Mouse (Mus musculus) testis, postnatal 14 days (tissue): ENCODE results near the gene Nop9.

ENCODE experiments used
- DNase-seq: peaks from one replicate; pipeline ENCODE4 v3.0.0; 2021; ENCODE audit warnings: low spot score

The Nop9 gene

GRCm38 (mm10) chr14:55769087-55769703 lies 23.7 kb downstream of the Nop9 start:
- DNase-seq = no peak

- DNase-seq = no peak
Observed at GRCm38 (mm10) chr14:55776711-55777110, 31.2 kb downstream of the Nop9 start.

- no peak for DNase-seq
Observed at GRCm38 (mm10) chr14:55777176-55777575, 31.7 kb downstream of the Nop9 start.

GRCm38 (mm10) chr14:55777806-55778205 lies 32.3 kb downstream of the Nop9 start:
- DNase-seq = no peak

GRCm38 (mm10) chr14:55778686-55779085 lies 33.2 kb downstream of the Nop9 start:
- no peak for DNase-seq

GRCm38 (mm10) chr14:55779656-55780055 lies 34.2 kb downstream of the Nop9 start:
- DNase-seq = peak; percentile 3

- DNase-seq = peak; percentile 5
Observed at GRCm38 (mm10) chr14:55780736-55781135, 35.2 kb downstream of the Nop9 start.

GRCm38 (mm10) chr14:55781310-55781709 lies 35.8 kb downstream of the Nop9 start:
- peak; percentile 62 for DNase-seq

- peak; percentile 2 for DNase-seq
Observed at GRCm38 (mm10) chr14:55782361-55782960, 37.0 kb downstream of the Nop9 start.

- DNase-seq = peak; percentile 5
Observed at GRCm38 (mm10) chr14:55783171-55783957, 37.9 kb downstream of the Nop9 start.

- DNase-seq = peak; percentile 4
Observed at GRCm38 (mm10) chr14:55783958-55784235, 38.4 kb downstream of the Nop9 start, which contains the start of gene Adcy4. Adcy4 (minus strand) TSS chr14:55784095.

GRCm38 (mm10) chr14:55785195-55785594 lies 39.7 kb downstream of the Nop9 start:
- peak; percentile 2 for DNase-seq

GRCm38 (mm10) chr14:55787731-55788130 lies 42.2 kb downstream of the Nop9 start:
- peak; percentile 5 for DNase-seq

- DNase-seq = peak; percentile 19
Observed at GRCm38 (mm10) chr14:55788256-55789050, 43.0 kb downstream of the Nop9 start, which contains the start of gene Ripk3. Ripk3 (minus strand) TSS chr14:55788865.

- DNase-seq = no peak
Observed at GRCm38 (mm10) chr14:55793461-55793860, 48.0 kb downstream of the Nop9 start.

GRCm38 (mm10) chr14:55793946-55794345 lies 48.5 kb downstream of the Nop9 start:
- DNase-seq = no peak

- DNase-seq = peak; percentile 66
Observed at GRCm38 (mm10) chr14:55795380-55796163, 50.1 kb downstream of the Nop9 start.
